Mouse (Mus musculus) adrenal gland, postnatal 10 days (tissue): ENCODE measurements at regions not wholly inside any gene's neighbourhood (a gene's known extent, or its start where the extent isn't known, plus 50 kb on each side); places are given as distances from the start of the nearest gene placed in this dataset.

Experiments
- DNase-seq: peaks from one replicate; pipeline ENCODE4 v3.0.0; 2021; ENCODE audit warnings: mixed read lengths

GRCm38 (mm10) chr2:158909086-158909485 lies 114.5 kb downstream of the Dhx35 start:
- DNase-seq: no peak

- no peak for DNase-seq
Measured at GRCm38 (mm10) chr2:158910325-158910724, 115.7 kb downstream of the Dhx35 start.

GRCm38 (mm10) chr2:158911191-158911590 lies 116.6 kb downstream of the Dhx35 start:
- no peak for DNase-seq

GRCm38 (mm10) chr2:158912631-158913258 lies 118.1 kb downstream of the Dhx35 start:
- peak; percentile 75 for DNase-seq

- no peak for DNase-seq
Measured at GRCm38 (mm10) chr2:158917398-158917797, 122.8 kb downstream of the Dhx35 start.

- no peak for DNase-seq
Measured at GRCm38 (mm10) chr2:158918312-158918711, 123.7 kb downstream of the Dhx35 start.

GRCm38 (mm10) chr2:158921342-158922255 lies 127.0 kb downstream of the Dhx35 start:
- DNase-seq: no peak

- no peak for DNase-seq
Measured at GRCm38 (mm10) chr2:158922766-158923165, 128.2 kb downstream of the Dhx35 start.

- DNase-seq: no peak
Measured at GRCm38 (mm10) chr2:158929507-158929906, 134.9 kb downstream of the Dhx35 start.

- DNase-seq: no peak
Measured at GRCm38 (mm10) chr2:158937948-158938565, 143.4 kb downstream of the Dhx35 start.

- no peak for DNase-seq
Measured at GRCm38 (mm10) chr2:158949418-158949817, 154.8 kb downstream of the Dhx35 start.

- DNase-seq: peak; percentile 26
Measured at GRCm38 (mm10) chr2:158951061-158951460, 156.5 kb downstream of the Dhx35 start.

GRCm38 (mm10) chr2:158956888-158957287 lies 162.3 kb downstream of the Dhx35 start:
- DNase-seq: no peak

GRCm38 (mm10) chr2:158965003-158965665 lies 170.5 kb downstream of the Dhx35 start:
- DNase-seq: peak; percentile 51

- no peak for DNase-seq
Measured at GRCm38 (mm10) chr2:158972178-158972577, 177.6 kb downstream of the Dhx35 start.

GRCm38 (mm10) chr2:158985529-158986148 lies 191.0 kb downstream of the Dhx35 start:
- peak; percentile 72 for DNase-seq

GRCm38 (mm10) chr2:159002481-159003186 lies 208.0 kb downstream of the Dhx35 start:
- DNase-seq: no peak

GRCm38 (mm10) chr2:159003187-159003497 lies 208.5 kb downstream of the Dhx35 start:
- no peak for DNase-seq

- no peak for DNase-seq
Measured at GRCm38 (mm10) chr2:159004417-159004816, 209.8 kb downstream of the Dhx35 start.

- DNase-seq: no peak
Measured at GRCm38 (mm10) chr2:159012725-159013124, 218.1 kb downstream of the Dhx35 start.

GRCm38 (mm10) chr2:159014553-159014952 lies 219.9 kb downstream of the Dhx35 start:
- no peak for DNase-seq
